Mouse (Mus musculus): ENCODE measurements around the gene Zfp692. TPM values are rescaled to one million over a fixed set of nuclear protein-coding genes. Genes with fewer than 3 reads are reported as not detected.

Gene Zfp692
- polyA plus RNA-seq (2012; rRNA removed): 17.1 and 18.8 TPM in 2 replicates

DNA sequence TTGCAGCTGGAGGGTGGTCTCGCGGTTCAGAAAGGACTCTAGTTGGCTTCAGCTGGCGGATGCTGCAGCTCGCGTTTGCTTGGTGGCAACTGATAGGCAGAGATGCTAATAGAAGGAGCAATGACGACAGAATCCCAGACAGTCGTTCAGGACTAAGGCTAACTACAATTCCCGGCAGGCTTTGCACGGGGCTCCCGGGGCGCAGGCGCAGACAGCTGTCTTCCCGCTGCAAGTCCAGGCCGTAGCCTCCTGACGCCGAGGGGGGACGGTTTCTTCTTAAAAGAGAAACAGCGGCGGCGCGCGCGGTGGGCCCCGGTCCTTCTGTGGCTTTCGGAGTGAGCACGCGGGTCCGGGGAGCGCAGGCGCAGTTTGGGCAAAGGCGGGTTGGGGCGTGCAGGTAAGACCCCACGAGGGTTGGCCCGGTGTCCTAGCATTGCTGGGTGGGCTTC lies at the start of gene Zfp692:
Gene Zfp692 (plus strand): TSS at position 210 of the 449 bp plus-strand sequence.

DNA sequence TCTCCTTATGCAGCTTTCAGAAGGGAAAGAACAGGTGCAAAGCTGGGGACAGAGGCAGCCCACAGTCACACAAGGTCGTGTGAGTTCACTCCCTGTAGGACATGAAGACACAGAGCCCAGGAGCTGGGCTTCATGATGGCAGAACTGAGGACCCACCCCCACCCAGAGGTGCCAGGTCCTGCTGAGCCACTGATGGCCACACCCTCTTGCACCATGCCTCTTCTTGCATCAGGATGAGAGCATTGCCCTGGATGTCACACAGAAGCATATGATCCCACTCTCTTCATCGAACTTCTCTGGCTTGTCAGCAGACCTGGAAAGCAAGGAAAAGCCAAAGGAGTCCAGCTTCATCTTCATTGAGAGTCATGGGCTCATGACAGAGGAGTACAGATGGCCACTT lies 32.3 kb upstream of the Zfp692 start, which contains the start of gene 4930438A08Rik:
Gene 4930438A08Rik (plus strand): TSS at position 228 of the 400 bp plus-strand sequence.

GRCm38 (mm10) chr11:58330276-58331148 lies 23.6 kb downstream of the Zfp692 start, which contains the start of the genes Zfp672 and Sh3bp5l:
TSS of gene Zfp672 (minus strand) at chr11:58330339.
TSS of gene Sh3bp5l (plus strand) at chr11:58330724.

Other genes starting within 250 kb of the Zfp692 start
- not detected in 2 replicates for gene Gm12248, start 213.9 kb upstream of the Zfp692 start, polyA plus RNA-seq (2012; rRNA removed)
- gene Cnot8, start 202.9 kb upstream of the Zfp692 start, polyA plus RNA-seq (2012; rRNA removed): 24.6 and 27.2 TPM in 2 replicates
- gene Gemin5, start 138.5 kb upstream of the Zfp692 start, polyA plus RNA-seq (2012; rRNA removed): 5.3 and 6.5 TPM in 2 replicates
- gene Mrpl22, start 135.4 kb upstream of the Zfp692 start, polyA plus RNA-seq (2012; rRNA removed): 68.9 and 70.7 TPM in 2 replicates
- gene Igtp, start 107.5 kb upstream of the Zfp692 start, polyA plus RNA-seq (2012; rRNA removed): 5.5 and 8.0 TPM in 2 replicates
- 3.3 and 4.7 TPM in 2 replicates for gene Irgm2, start 107.5 kb upstream of the Zfp692 start, polyA plus RNA-seq (2012; rRNA removed)
- gene 4930438A08Rik, start 32.3 kb upstream of the Zfp692 start, polyA plus RNA-seq (2012; rRNA removed): 0.44 and 0.82 TPM in 2 replicates
- gene Zfp672, start 23.3 kb downstream of the Zfp692 start, polyA plus RNA-seq (2012; rRNA removed): 19.2 and 22.1 TPM in 2 replicates
- 8.1 and 9.0 TPM in 2 replicates for gene Sh3bp5l, start 23.7 kb downstream of the Zfp692 start, polyA plus RNA-seq (2012; rRNA removed)
- 0.03 TPM in 1 of 2 replicates, not detected in the other for gene Lypd8, start 72.0 kb downstream of the Zfp692 start, polyA plus RNA-seq (2012; rRNA removed)
- not detected in 2 replicates for gene 1810065E05Rik, start 114.0 kb downstream of the Zfp692 start, polyA plus RNA-seq (2012; rRNA removed)
- not detected in 2 replicates for gene Gm12253, start 125.5 kb downstream of the Zfp692 start, polyA plus RNA-seq (2012; rRNA removed)
- not detected in 2 replicates for gene Lypd9, start 145.9 kb downstream of the Zfp692 start, polyA plus RNA-seq (2012; rRNA removed)
- not detected in 2 replicates for gene Olfr30, start 155.2 kb downstream of the Zfp692 start, polyA plus RNA-seq (2012; rRNA removed)
- not detected in 2 replicates for gene Olfr332, start 185.5 kb downstream of the Zfp692 start, polyA plus RNA-seq (2012; rRNA removed)
- not detected in 2 replicates for gene Olfr331, start 195.5 kb downstream of the Zfp692 start, polyA plus RNA-seq (2012; rRNA removed)
- gene Olfr330, start 227.8 kb downstream of the Zfp692 start, polyA plus RNA-seq (2012; rRNA removed): not detected in 2 replicates
- gene Olfr329-ps, start 239.4 kb downstream of the Zfp692 start, polyA plus RNA-seq (2012; rRNA removed): not detected in 2 replicates
- gene Olfr328, start 248.6 kb downstream of the Zfp692 start, polyA plus RNA-seq (2012; rRNA removed): not detected in 2 replicates